Mouse (Mus musculus): ENCODE data around the gene Hamp.

Gene Hamp

DNA sequence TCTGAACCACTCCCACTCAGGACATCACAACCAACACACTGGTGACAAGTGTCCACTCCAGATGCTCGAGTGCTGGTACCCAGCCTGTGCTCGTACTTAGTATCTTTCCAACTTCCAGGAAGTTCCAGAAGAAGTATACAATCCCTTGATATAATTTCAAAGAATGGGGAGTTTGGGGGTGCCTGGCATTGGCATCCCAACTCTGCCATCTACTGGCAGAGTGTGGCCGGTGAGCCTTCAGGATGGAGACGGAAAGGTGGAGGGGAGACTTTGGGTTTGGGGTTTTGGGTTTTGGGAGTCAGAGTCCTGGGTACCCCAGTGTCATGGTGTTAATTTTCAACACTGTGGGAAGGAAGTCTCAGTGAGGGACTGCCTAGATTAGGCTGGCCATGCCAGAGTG is 39.8 kb downstream of the Hamp start:
- DNase-seq, result peak in 1 of 2 experiments; percentile 44

GRCm38 (mm10) chr7:30895217-30895616 is 48.6 kb downstream of the Hamp start:
- no peak for DNase-seq

GRCm38 (mm10) chr7:30892515-30892914 is 51.3 kb downstream of the Hamp start:
- DNase-seq, result peak; percentile 8 to 18
